Mouse (Mus musculus): ENCODE measurements around the gene Iqschfp.

DNA sequence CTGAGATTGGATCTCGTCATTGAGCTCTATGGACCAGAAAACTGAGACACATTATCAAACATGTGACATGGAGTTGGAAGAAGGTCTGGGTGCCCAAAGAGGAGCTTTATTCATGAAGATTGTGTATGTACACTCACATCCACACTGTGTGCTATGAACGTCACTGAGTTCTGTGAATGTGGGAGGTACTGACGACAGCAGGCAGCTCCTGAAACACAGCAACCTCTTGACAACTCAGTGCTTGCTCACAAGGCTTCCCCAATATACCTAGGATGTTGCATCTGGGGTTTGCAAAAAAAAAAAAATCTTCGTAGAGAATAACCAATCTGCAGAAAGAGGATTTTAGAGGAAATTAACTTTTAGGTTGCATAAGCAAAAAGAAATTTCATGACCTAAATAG, 31.1 kb downstream of the Iqschfp start:
- TF ChIP-seq CTCF (IDR thresholded peaks at IDR 0.05; ENCODE audit: low read depth) (no peak), EP300 (IDR thresholded peaks at IDR 0.05; ENCODE audit: low read depth) (no peak)
